Mouse (Mus musculus): Measurements from ENCODE around the gene Olfr1340.

The Olfr1340 gene

DNA sequence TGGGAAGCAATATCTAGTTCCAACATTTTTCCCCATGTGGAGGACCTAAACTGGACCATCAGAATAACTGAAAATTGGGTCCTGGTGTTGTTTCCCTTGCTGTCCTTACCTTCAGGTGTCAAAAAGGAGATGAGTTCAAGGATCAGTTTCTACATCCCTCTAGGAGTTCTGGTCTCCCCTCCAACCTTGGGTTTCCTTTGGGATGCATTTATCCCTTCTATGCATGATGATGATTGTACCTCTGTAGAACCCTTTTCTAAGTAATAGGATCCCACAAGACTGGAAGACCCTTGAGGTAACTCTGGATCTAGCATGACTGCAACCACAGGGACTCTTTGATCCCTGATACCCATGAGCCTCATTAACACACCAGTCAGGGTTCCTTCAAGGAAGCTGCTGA is at the start of gene Olfr1340:
Gene Olfr1340 (plus strand): TSS at position 301 of the 400 bp plus-strand sequence.
- no peak for DNase-seq (ENCODE audit: extremely low read depth, low read depth, low spot score)

DNA sequence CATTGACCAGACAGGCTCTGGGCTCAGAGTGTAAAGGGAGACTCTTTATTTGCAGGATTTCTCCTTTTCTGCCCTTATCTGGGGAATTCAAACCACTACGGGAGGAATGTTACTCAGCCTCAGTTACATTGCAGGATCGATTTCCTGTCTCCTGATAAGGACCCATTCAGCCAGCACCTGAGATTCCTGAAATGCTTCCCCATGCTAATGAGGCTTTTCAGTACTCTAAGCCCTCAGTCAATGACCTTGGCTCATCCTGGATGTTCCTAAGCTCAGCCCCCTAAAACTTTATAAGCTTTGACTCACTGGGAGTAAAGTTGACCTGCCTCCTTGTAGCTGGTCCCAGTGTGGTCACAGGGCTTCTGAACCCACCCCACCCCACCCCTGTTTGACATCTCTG is 32.9 kb upstream of the Olfr1340 start:
- no peak for DNase-seq (ENCODE audit: extremely low read depth, low read depth, low spot score)

DNA sequence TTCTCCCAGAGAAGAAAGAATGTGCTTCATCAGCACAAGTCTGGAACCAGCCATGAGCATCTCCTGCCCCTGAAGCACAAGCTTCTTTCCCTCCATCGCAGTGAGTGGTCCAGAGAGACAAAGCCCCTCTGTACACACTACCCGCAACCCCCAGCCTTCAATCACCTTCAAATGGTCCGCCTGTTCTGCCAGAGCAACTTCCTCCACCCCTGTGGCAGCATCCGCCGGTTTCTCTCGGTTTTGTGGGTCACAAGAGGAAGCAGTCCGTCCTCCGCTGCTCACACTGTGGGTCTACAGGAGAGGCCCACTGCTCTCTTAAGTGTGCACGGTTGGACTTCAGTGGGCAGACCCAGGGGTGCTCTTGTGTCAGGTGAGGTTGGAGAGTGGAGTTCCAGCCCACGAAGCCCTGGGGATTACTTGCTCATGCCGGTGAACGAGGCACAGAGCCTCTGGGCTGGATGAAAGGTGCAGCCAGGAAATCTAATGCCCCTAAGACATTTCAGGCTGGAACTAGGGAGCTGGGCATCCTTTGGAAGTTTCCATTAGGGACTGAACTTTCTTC is 27.4 kb upstream of the Olfr1340 start, which contains the start of gene Olfr1342:
Gene Olfr1342 (minus strand): TSS at position 345 of the 562 bp plus-strand sequence.
- no peak for DNase-seq (ENCODE audit: extremely low read depth, low read depth, low spot score)

DNA sequence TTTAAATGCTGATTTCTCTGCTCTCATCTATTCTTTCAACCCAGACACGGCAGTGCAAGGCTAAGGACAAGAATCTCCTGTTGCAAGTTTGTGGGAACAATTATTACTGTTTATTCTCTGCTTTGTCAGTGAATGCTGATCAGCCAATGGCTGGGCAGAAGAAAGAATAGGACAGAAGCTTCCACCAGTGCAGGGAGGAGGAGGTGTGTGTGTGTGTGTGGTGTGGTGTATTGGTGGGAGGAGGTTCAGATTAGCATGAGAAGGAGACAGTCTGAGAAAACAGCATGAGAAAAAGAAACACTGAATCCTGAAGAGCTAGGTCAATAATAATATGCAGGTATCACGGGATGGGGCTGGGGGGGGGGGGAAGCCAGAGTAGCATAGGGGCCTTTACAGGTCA is 26.1 kb upstream of the Olfr1340 start:
- DNase-seq (ENCODE audit: extremely low read depth, low read depth, low spot score) = no peak

DNA sequence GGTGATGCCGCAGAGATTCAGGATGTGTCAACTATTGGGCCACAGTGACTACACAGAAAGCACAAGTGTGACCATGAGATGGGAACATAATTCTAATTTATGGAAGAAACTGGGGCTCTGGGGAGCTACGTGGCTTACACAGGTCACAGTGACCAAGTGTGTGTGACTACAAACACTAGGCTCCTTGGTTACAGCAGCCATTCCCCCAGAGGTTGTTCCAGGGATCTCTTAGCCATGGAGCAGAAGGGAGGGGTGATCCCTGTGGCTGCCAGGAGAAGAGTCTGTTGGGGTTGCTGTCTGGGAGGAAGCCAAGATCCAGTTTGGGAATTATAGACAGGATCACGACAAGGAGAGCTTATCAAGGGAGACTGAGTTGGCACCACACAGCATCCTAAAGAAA is 16.7 kb upstream of the Olfr1340 start, which contains the start of gene Olfr1341:
Gene Olfr1341 (plus strand): TSS at position 301 of the 400 bp plus-strand sequence.
- DNase-seq (ENCODE audit: extremely low read depth, low read depth, low spot score) = no peak

DNA sequence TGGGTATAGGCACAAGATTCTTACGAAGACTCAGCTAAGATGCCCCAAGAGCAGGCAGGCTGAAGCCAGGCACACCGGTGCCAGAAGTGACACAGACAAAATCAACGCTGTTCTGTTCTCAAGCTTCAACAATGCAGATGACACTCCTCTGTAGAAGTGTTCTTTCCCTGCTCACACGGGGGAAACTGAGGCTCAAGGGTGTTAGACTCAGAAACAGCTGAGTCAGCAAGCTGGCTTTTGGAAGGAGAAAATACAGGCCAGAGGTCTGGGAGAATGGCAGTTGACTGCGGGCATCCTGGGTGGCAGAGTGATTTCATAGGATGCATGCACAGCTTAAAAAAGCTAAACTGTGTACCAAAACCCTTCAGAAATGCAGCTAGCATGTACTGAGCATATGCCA is 11.9 kb upstream of the Olfr1340 start:
- DNase-seq (ENCODE audit: extremely low read depth, low read depth, low spot score) = no peak

DNA sequence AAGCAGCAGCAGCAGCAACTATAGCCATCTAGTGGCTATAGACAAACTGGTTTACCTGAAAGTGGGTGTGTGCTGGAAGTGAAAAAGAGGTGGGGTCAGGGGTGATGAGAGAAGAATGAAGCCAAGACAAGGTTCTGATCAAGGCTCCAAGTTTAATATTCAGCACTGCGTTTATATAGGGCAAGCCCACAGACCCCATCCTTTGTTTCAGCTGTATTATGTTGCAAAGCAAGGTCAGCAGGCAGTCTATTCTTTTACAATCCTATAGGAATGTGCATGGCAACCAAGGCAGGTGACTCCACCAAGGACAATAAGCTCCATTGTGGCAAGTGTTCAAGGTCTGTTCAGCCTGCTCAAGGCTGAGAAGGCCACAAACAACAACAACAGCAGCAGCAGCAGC is 8.3 kb upstream of the Olfr1340 start:
- no peak for DNase-seq (ENCODE audit: extremely low read depth, low read depth, low spot score)

DNA sequence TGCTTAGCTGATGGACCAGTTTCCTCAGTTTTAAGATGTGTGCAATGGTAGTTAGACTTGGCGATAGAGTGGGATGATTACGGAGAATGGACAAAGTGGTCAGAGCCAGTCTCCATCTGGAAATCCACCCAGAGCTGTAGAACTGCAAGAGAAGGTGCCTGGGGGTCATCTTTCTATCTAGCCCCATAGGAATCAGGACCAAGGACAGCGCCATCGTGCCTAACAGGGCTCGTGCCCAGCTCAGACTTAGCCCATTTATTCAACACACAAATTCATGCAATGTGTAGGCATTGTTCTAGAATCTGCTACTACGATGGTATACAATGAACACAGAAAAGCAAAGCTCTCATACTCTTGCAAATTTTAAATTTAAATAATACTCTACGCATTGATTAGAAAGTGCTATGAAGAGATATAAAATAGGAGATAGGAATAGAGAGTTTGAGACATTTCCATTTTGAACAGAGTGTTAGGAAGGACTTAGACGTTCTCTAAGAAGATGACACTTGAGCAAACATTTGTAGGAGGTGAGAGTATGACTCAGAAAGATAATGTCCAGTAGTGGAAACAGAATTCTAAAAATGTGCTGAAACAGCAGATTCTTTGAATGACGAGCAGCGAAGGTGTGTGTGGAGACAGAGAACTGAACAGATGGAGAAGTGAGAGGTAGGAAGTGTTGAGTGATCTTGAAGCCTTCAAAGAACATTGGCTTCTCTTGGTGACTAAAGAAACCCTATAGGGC is 2.0 kb downstream of the Olfr1340 start:
- DNase-seq (ENCODE audit: extremely low read depth, low read depth, low spot score) = no peak

DNA sequence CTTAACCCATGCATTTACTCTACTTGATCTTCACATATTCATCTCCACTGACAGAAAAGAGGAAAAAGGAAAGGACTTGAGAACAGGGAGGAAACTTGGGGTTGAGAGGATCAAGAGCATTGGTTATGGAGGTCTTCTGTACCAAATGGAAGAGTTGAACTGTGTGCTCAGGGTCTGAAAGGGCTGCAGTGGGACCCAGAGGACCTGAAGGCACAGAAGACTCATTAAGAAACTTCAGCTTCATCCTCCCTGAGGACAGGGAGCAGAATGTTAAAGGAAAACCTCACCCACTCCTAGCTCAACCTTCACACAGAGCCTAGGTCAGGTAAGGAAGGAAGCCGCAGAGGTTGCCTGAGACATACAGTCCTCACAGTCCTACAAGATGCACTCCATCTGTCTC is 11.9 kb downstream of the Olfr1340 start, which contains the start of gene Olfr1339:
Gene Olfr1339 (plus strand): TSS at position 301 of the 400 bp plus-strand sequence.
- no peak for DNase-seq (ENCODE audit: extremely low read depth, low read depth, low spot score)

DNA sequence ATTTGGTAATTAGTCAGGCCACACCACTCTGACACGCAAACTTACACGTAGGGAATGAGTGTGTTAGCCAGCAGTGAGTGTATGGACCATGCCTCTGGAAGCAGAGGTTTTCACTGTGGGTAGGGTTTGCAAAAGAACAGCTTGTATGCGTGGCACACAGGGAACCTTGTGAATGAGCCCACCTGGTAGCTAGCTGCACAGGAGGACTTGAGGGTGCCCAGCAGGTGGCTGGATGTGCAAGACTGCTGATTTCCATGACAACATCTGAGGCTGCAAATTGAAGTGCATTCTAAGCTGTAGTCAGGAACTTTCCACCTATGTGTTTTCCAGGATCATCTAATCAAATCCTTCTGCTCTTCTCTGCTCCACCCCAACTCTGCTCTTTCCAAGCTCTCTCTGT is 19.6 kb downstream of the Olfr1340 start:
- no peak for DNase-seq (ENCODE audit: extremely low read depth, low read depth, low spot score)

DNA sequence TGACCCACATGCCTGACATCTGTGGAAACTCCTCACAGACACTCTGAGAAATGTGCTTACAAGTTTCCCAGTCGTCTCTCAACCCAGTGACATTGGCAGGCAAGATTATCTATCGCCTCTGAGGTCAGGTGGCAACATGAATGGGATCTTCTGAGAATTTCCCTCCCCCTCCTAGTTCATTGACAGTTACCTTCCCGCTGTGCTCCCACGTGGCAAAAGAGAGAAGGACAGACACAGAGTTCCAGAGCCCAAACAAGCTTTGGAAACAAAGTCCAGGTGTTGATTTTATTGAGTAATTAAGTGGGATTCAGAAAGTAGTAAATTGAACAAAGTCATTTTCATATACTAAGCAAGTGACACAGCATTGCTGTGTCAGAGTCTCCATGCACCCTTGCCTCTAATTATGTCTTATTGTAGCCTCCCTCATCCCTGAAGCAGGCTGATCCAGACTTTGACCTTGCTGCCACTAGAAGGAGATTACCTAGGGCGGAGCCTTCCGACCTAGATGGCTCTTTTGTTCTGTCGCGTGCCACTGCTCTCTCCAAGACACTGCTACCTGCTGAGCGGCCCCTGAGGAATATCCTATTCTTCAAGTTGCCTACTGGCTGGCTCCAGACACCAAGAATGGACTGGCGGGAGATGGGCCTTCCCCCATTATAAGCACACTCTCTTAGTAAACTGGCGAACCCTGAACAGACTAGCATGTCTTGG is 21.2 kb downstream of the Olfr1340 start:
- no peak for DNase-seq (ENCODE audit: extremely low read depth, low read depth, low spot score)

DNA sequence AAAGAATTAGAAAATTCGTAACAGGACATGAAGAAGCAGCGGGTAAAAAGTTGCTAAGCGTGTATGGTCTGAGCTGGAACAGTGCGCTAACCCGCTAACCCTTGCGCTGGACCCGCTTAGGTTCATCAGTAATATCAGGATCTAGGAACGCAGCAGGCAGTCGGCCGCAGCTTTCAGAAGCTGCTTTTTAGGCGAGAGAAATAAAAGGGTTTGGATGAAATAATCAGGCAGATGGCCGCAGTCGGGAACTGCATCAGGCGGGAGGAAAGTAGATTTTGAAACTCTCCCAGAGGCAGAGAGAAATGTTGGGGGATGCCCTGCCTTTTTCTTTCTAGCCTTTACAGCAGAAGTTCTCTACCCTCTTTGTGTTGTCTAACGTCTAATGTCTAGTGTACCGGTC is 21.9 kb downstream of the Olfr1340 start:
- no peak for DNase-seq (ENCODE audit: extremely low read depth, low read depth, low spot score)

DNA sequence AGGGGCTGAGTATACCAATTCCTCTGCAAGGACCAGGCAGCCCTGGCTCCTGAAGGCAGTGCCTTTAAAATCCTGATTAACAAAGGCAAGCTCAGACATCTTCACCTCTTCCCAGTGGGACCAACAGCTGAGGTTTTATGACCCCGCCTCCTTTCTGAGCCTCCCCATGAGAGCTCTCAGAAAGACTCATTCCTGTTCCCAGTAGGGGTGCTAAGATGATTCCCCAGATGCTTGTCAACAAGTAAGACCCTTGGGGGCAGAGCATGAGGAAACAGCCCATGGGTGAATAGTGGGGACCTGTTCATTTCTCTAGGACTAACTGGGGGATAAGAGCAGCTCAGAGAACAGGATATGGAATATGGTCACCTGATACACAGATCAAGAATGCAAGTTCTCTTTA is 38.7 kb downstream of the Olfr1340 start, which contains the start of gene Olfr1338:
Gene Olfr1338 (minus strand): TSS at position 101 of the 400 bp plus-strand sequence.
- DNase-seq (ENCODE audit: extremely low read depth, low read depth, low spot score) = no peak
